Mouse (Mus musculus): ENCODE results near the gene Kcnmb4.

- no peak for TF ChIP-seq TAL1 (conservative IDR thresholded peaks at IDR 0.05; ENCODE audit: low read depth, low read length)
- TF ChIP-seq GATA1 (IDR thresholded peaks at IDR 0.05; ENCODE audit: borderline replicate concordance, low read length): no peak
- no peak for TF ChIP-seq CTCF (IDR thresholded peaks at IDR 0.05; ENCODE audit: low read depth, low read length)
- TF ChIP-seq GATA2 (IDR thresholded peaks at IDR 0.05; ENCODE audit: borderline replicate concordance, low read depth, low read length): no peak
Observed at GRCm38 (mm10) chr10:116396279-116396678, 77.4 kb downstream of the Kcnmb4 start.

All from G1E (cell line).